Mouse (Mus musculus): ENCODE results near the gene Uso1. TPM values are rescaled to one million over a fixed set of nuclear protein-coding genes. Genes with fewer than 3 reads are reported as not detected.
A peak's percentile ranks its signal among the peaks of the same experiment; 100 is the strongest.
"Not testable (repeated sequence)": the region's sequence is repeated elsewhere in the genome, so short reads cannot be mapped to it uniquely, and the experiment has no call there.

The Uso1 gene
- total and polyA plus RNA-seq, 3 experiments = 21.9 to 50.5 (median 39.7) TPM

DNA sequence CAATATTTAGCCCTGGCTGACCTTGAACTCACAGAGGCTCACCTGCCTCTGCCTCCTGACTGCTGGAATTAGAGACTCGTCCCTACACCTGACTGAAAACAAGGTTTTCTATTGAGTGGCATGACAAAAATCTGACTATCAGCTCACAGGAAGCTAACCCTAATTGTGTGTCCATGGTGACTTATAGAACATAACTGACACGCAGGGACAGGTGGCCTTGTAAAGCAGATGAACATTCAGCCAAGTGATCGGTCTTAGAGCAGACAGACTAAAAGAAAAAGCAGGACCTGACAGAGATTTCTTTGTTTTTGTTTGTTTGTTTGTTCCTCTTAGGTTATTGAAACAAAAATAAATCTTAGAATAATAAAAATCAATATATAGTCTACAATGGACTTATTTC lies 10.5 kb downstream of the Uso1 start:
- peaks cover 42% of the 10 kb centered on the region for H3K36me3 ChIP-seq (replicated peaks)
- no peak overlapping the region for H3K4me3 ChIP-seq (ENCODE audit: low read depth, low read length)
- DNase-seq (ENCODE audit: low spot score) = no peak
- no peaks in the 10 kb centered on the region for H3K27me3 ChIP-seq (ENCODE audit: insufficient read depth, low read length)
- ATAC-seq (ENCODE audit: extremely low read depth, insufficient number of reproducible peaks, low FRiP score, poor library complexity, severe bottlenecking) = no peak
- TF ChIP-seq POLR2AphosphoS5 (IDR thresholded peaks at IDR 0.05; ENCODE audit: insufficient replicate concordance, low read depth, low read length) = no peak
- no peak for TF ChIP-seq GATA2 (IDR thresholded peaks at IDR 0.05; ENCODE audit: borderline replicate concordance, low read depth, low read length)
- TF ChIP-seq CTCF (IDR thresholded peaks at IDR 0.05; ENCODE audit: low read depth, low read length) = no peak
- TF ChIP-seq TAL1 (conservative IDR thresholded peaks at IDR 0.05; ENCODE audit: low read depth, low read length) = no peak
- no peak for TF ChIP-seq GATA1 (IDR thresholded peaks at IDR 0.05; ENCODE audit: borderline replicate concordance, low read length)
- H3K4me1 ChIP-seq (ENCODE audit: insufficient read depth, low read depth, low read length) = peaks cover 30% of the 10 kb centered on the region
- no peaks in the 10 kb centered on the region for H3K9me3 ChIP-seq (replicated peaks)

DNA sequence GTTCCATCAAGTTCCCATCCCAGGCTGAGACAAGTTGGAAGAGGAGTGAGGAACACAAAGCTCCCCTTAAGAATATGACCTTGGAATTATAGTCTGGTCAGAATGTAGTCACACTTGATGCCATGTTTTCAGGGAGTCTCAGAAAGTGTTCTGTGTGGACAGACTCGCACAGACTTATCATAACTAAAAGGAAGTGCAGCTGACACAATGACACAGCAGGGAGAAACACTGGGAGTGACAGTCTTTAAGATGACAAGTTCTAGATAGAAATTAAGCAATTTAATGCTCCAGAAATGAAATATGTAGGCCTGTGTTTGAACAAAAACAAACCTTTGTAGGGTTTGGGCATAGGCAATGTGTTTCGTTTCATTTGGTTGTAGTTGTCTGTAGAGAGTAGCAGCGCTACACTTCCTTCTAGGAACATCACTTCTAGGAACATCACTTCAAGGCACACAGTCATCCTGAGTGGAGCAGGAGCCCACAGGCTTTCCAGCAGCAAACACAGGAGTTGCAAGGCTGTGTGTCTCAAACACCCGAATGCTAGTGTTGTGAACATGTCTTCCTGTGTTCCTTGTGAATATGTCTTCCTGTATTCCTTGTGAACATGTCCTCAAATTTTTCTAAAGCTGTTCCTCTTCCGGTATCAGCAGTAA lies 11.7 kb downstream of the Uso1 start:
- TF ChIP-seq GATA2 (IDR thresholded peaks at IDR 0.05; ENCODE audit: borderline replicate concordance, low read depth, low read length) (no peak), GATA1 (IDR thresholded peaks at IDR 0.05; ENCODE audit: borderline replicate concordance, low read length) (no peak), POLR2AphosphoS5 (IDR thresholded peaks at IDR 0.05; ENCODE audit: insufficient replicate concordance, low read depth, low read length) (no peak)
- Histone ChIP-seq H3K4me3 (ENCODE audit: low read depth, low read length) (no peak overlapping the region; the same call in 1 of the 2 replicates), H3K27me3 (ENCODE audit: insufficient read depth, low read length) (no peaks in the 10 kb centered on the region)

DNA sequence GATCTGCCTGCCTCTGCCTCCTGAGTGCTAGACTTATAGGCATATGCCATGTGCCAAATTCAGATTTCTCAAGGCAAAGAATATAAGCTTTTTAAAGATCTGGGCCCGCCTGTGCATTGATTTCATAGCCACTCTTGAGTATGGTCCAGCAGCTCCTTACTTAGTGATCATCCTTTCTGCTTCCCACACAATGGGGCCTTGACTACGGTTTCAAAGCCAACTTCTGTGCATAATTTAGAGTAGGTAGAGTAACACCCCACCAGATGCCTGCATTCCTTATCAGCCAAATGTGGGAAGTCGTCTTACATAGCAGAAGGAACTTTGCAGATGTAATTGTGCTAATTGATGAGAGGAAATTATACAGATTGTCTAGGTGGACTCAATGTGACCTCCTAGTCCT lies 17.1 kb downstream of the Uso1 start:
- Histone ChIP-seq H3K4me1 (ENCODE audit: insufficient read depth, low read depth, low read length) (peaks cover 9% of the 10 kb centered on the region), H3K27me3 (ENCODE audit: insufficient read depth, low read length) (no peaks in the 10 kb centered on the region), H3K4me3 (ENCODE audit: low read depth, low read length) (no peak overlapping the region), H3K36me3 (replicated peaks) (peaks cover 60% of the 10 kb centered on the region), H3K9me3 (replicated peaks) (no peaks in the 10 kb centered on the region)
- no peak for ATAC-seq (ENCODE audit: extremely low read depth, insufficient number of reproducible peaks, low FRiP score, poor library complexity, severe bottlenecking)
- TF ChIP-seq GATA1 (IDR thresholded peaks at IDR 0.05; ENCODE audit: borderline replicate concordance, low read length) (no peak), POLR2AphosphoS5 (IDR thresholded peaks at IDR 0.05; ENCODE audit: insufficient replicate concordance, low read depth, low read length) (no peak), CTCF (IDR thresholded peaks at IDR 0.05; ENCODE audit: low read depth, low read length) (no peak), TAL1 (conservative IDR thresholded peaks at IDR 0.05; ENCODE audit: low read depth, low read length) (no peak)
- DNase-seq (ENCODE audit: low spot score) = no peak

More for the DNA sequence above, 11.7 kb downstream of the Uso1 start:
- Histone ChIP-seq H3K4me1 (ENCODE audit: insufficient read depth, low read depth, low read length) (peaks cover 30% of the 10 kb centered on the region), H3K9me3 (replicated peaks) (no peaks in the 10 kb centered on the region), H3K36me3 (replicated peaks) (peaks cover 48% of the 10 kb centered on the region)
- DNase-seq (ENCODE audit: low spot score) (peak; percentile 28), ATAC-seq (ENCODE audit: extremely low read depth, insufficient number of reproducible peaks, low FRiP score, poor library complexity, severe bottlenecking) (peak; percentile 75)

DNA sequence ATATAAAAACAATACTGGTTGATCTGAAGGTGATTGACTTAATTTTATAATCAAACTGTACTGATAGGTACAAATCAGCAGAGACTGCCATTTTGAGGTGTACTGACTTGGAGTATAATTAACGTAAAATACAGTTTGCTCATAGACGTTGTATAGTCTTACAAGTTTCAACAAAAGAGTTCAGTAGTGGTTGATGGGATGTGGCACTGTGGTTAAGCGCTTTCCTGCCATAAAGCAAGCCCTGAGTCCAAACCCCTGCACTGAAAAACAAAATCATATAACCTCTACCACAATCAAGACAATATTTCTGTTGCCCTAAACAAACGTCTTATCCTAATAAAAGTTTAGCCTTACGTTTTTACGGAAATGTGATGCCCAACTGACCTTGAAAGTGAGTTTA lies 28.2 kb downstream of the Uso1 start:
- DNase-seq (ENCODE audit: low spot score) = no peak
- no peak overlapping the region for H3K4me3 ChIP-seq (ENCODE audit: low read depth, low read length)
- H3K36me3 ChIP-seq (replicated peaks) = peaks cover 81% of the 10 kb centered on the region

DNA sequence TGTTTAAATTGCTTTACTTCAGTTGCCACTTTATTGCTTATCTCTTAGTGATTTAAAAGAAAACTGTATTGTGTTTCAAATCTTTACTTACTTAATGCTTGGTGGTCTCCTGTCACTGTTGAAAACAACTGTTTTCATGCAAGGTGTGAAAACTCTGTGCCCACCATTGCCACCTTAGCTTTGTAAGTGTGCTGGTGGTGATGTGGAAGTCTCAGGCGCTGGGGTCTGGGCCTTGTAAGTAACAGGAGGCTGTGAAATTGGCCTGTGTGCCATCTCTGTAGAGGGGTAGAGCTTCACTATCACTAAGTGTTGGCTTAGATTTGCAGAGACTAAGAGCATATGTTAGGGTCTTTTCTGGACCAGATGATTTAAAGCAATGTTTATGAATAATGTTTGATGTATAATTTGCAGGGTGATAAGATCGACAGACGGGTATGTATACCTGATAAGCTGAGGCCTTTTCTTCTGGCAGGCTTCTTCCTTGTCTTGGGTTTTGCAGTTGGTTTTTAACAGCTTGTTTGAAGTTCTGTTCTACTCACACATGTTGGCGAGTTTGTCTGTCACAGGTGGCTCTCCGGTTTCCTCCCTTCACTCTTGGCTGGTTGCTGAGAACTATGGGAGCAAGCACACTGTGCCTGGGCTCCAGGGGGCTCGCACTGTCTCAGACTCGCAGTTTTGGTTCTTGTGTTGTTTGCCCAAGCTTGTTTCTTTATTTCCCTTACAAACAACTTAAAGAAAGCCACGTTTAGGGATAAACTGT lies 45.5 kb downstream of the Uso1 start:
- DNase-seq (ENCODE audit: low spot score) (no peak), ATAC-seq (ENCODE audit: extremely low read depth, insufficient number of reproducible peaks, low FRiP score, poor library complexity, severe bottlenecking) (no peak; the same call in 1 of the 2 replicates)
- no peak overlapping the region for H3K4me3 ChIP-seq (ENCODE audit: low read depth, low read length)
- H3K9me3 ChIP-seq (replicated peaks) = no peaks in the 10 kb centered on the region
- H3K36me3 ChIP-seq (replicated peaks) = peaks cover 80% of the 10 kb centered on the region
- H3K4me1 ChIP-seq (ENCODE audit: insufficient read depth, low read depth, low read length) = peaks cover 6% of the 10 kb centered on the region
- no peaks in the 10 kb centered on the region for H3K27me3 ChIP-seq (ENCODE audit: insufficient read depth, low read length)
- no peak for TF ChIP-seq CTCF (IDR thresholded peaks at IDR 0.05; ENCODE audit: low read depth, low read length)
- TF ChIP-seq TAL1 (conservative IDR thresholded peaks at IDR 0.05; ENCODE audit: low read depth, low read length) = no peak
- no peak for TF ChIP-seq POLR2AphosphoS5 (IDR thresholded peaks at IDR 0.05; ENCODE audit: insufficient replicate concordance, low read depth, low read length)
- TF ChIP-seq GATA1 (IDR thresholded peaks at IDR 0.05; ENCODE audit: borderline replicate concordance, low read length) = no peak
- no peak for TF ChIP-seq GATA2 (IDR thresholded peaks at IDR 0.05; ENCODE audit: borderline replicate concordance, low read depth, low read length)

More for the DNA sequence above, 28.2 kb downstream of the Uso1 start:
- Histone ChIP-seq H3K9me3 (replicated peaks) (no peaks in the 10 kb centered on the region), H3K4me1 (ENCODE audit: insufficient read depth, low read depth, low read length) (no peaks in the 10 kb centered on the region), H3K27me3 (ENCODE audit: insufficient read depth, low read length) (no peaks in the 10 kb centered on the region)
- ATAC-seq (ENCODE audit: extremely low read depth, insufficient number of reproducible peaks, low FRiP score, poor library complexity, severe bottlenecking) = no peak
- TF ChIP-seq POLR2AphosphoS5 (IDR thresholded peaks at IDR 0.05; ENCODE audit: insufficient replicate concordance, low read depth, low read length) = no peak
- no peak for TF ChIP-seq CTCF (IDR thresholded peaks at IDR 0.05; ENCODE audit: low read depth, low read length)
- no peak for TF ChIP-seq GATA1 (IDR thresholded peaks at IDR 0.05; ENCODE audit: borderline replicate concordance, low read length)
- TF ChIP-seq GATA2 (IDR thresholded peaks at IDR 0.05; ENCODE audit: borderline replicate concordance, low read depth, low read length) = no peak
- TF ChIP-seq TAL1 (conservative IDR thresholded peaks at IDR 0.05; ENCODE audit: low read depth, low read length) = no peak

DNA sequence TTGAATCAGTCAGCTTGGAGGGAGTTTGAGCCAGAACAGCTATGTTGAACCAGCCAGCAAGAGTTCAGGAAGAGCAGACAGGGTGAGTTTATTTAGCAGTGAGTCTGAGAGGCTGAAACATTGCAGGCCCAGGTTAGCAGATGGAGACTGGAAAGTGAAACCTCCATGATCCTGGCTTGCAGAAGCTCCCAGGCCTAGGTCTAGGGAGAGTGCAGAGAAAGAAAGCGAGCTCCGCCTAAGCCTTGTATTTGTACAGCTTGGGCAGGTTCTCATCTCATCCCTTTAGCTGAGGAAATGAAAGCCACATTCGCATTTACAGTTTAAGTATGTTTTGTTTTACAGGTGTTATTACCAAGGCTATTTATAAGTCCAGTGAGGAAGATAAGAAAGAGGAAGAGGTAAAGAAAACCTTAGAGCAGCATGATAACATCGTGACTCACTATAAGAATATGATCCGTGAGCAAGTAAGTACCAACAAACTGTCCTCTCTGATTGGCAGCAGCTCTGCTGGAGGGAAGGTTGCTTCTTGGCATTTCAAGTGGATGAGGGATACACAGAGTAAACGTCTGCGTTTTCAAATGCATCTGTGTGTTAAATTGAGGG lies 51.2 kb downstream of the Uso1 start:
- no peak for ATAC-seq (ENCODE audit: extremely low read depth, insufficient number of reproducible peaks, low FRiP score, poor library complexity, severe bottlenecking)
- peaks cover 80% of the 10 kb centered on the region for H3K36me3 ChIP-seq (replicated peaks)
- TF ChIP-seq POLR2AphosphoS5 (IDR thresholded peaks at IDR 0.05; ENCODE audit: insufficient replicate concordance, low read depth, low read length) (no peak), GATA2 (IDR thresholded peaks at IDR 0.05; ENCODE audit: borderline replicate concordance, low read depth, low read length) (no peak), CTCF (IDR thresholded peaks at IDR 0.05; ENCODE audit: low read depth, low read length) (no peak), TAL1 (conservative IDR thresholded peaks at IDR 0.05; ENCODE audit: low read depth, low read length) (no peak), GATA1 (IDR thresholded peaks at IDR 0.05; ENCODE audit: borderline replicate concordance, low read length) (no peak)
- H3K4me1 ChIP-seq (ENCODE audit: insufficient read depth, low read depth, low read length) = peaks cover 7% of the 10 kb centered on the region; the same call in 1 of the 2 replicates
- peaks cover 5% of the 10 kb centered on the region; the same call in 1 of the 2 replicates for H3K9me3 ChIP-seq (replicated peaks)
- H3K4me3 ChIP-seq (ENCODE audit: low read depth, low read length) = no peak overlapping the region
- H3K27me3 ChIP-seq (ENCODE audit: insufficient read depth, low read length) = no peaks in the 10 kb centered on the region
- no peak for DNase-seq (ENCODE audit: low spot score)

DNA sequence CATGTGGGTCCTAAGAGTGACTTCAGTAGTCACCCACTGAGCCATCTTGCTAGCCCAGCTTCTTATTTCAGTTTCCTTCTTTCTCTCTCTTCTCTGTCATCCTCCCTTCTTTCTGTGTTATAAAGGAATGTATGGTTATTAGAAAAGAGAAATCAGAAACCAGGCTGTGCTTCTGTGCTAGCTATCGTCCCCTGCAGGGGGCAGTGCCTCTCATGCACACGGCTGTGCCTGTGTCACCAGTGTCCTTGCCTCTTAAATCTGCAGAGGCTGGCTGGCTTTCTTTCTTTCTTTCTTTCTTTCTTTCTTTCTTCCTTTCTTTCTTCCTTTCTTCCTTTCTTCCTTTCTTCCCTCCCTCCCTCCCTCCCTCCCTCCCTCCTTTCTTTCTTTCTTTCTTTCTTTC lies 58.0 kb downstream of the Uso1 start:
- DNase-seq (ENCODE audit: low spot score); ATAC-seq (ENCODE audit: extremely low read depth, insufficient number of reproducible peaks, low FRiP score, poor library complexity, severe bottlenecking); H3K27me3 ChIP-seq (ENCODE audit: insufficient read depth, low read length); H3K4me3 ChIP-seq (ENCODE audit: low read depth, low read length); H3K4me1 ChIP-seq (ENCODE audit: insufficient read depth, low read depth, low read length); H3K9me3 ChIP-seq (replicated peaks): not testable (repeated sequence)
- H3K36me3 ChIP-seq (replicated peaks) = peaks cover 89% of the 10 kb centered on the region
